Mouse (Mus musculus): ENCODE data around the gene 4930432K21Rik.

DNA sequence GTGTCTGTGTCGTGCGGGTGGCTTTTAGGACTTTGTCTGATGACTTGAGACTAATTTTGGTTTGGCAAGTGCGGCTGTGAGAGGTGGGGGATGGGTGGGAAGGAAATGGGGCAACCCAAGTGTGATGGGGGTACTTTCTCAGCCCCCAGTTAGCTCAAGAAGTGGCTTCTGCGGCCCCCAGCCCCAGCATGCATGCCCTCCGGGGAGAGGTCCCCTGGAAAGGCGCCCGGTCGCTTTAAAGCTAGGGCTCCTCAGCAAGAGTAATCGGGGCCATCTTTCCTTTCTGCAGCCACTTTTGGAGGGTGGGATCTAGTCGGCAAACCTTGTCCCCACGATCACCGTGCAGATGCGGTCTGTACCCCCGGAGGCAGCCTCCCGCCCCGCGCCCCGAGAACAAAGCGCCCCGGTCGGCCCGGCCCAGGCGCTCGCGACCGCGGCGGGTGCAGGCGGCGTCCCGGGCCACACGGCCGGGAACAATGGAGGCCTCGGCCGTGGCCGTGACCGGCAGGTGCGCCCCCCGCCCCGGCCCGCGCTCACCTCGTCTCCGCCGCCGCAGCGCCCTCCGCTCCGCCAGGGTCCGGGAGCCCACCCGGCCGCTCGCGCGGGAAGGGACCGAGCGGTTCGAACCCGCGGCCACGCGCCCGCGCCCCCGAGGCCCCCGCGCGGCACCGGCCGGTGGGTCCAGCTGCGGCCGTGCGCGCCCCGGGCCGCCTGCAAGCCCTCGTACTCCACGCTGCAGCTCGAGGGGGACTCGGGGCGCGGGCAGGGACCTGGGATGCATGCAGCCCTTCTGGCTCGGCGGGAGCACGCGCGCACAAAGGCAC is 35.6 kb downstream of the 4930432K21Rik start:
- TF ChIP-seq E2F4 (IDR thresholded peaks at IDR 0.05; ENCODE audit: insufficient replicate concordance, low read depth, low read length): no peak
- no peak for TF ChIP-seq CTCF (conservative IDR thresholded peaks at IDR 0.05 in 1 of 2, IDR thresholded peaks at IDR 0.05 in 1 of 2; ENCODE audit: low read depth in 2 of 2, low read length in 2 of 2)
- TF ChIP-seq USF2 (conservative IDR thresholded peaks at IDR 0.05; ENCODE audit: low read depth, low read length): no peak
- no peak for TF ChIP-seq POLR2A (IDR thresholded peaks at IDR 0.05; ENCODE audit: low read depth, low read length)
- no peak for TF ChIP-seq PAX5 (IDR thresholded peaks at IDR 0.05; ENCODE audit: low read length)
- no peak for TF ChIP-seq SIN3A (IDR thresholded peaks at IDR 0.05; ENCODE audit: low read length)
- no peak for TF ChIP-seq HCFC1 (IDR thresholded peaks at IDR 0.05; ENCODE audit: low read depth, low read length)
